Mouse (Mus musculus) embryo, embryonic 10.5 days (tissue): ENCODE data around the gene Wfdc10.
"Not testable (repeated sequence)": the region's sequence is repeated elsewhere in the genome, so short reads cannot be mapped to it uniquely, and the experiment has no call there.

Source experiments
- DNase-seq: peaks from one replicate; pipeline ENCODE4 v3.0.0-alpha.2; 2015; ENCODE audit warnings: low spot score

Wfdc10 gene

GRCm38 (mm10) chr2:164655858-164656257 is at the start of gene Wfdc10:
Gene Wfdc10, plus strand, starts transcription at chr2:164656046.
- peak; percentile 78 for DNase-seq

GRCm38 (mm10) chr2:164608781-164609180 is 47.1 kb upstream of the Wfdc10 start:
- no peak for DNase-seq

GRCm38 (mm10) chr2:164613471-164613870 is 42.4 kb upstream of the Wfdc10 start, which contains the start of the genes Wfdc6b and Wfdc8:
Gene Wfdc6b, plus strand, starts transcription at chr2:164613522.
Gene Wfdc8, minus strand, starts transcription at chr2:164613626.
- DNase-seq = not testable (repeated sequence)

- DNase-seq = no peak
Measured at GRCm38 (mm10) chr2:164615386-164615785, 40.5 kb upstream of the Wfdc10 start.

- no peak for DNase-seq
Measured at GRCm38 (mm10) chr2:164619050-164619449, 36.8 kb upstream of the Wfdc10 start.

- DNase-seq = no peak
Measured at GRCm38 (mm10) chr2:164621775-164622174, 34.1 kb upstream of the Wfdc10 start.

- DNase-seq = peak; percentile 18
Measured at GRCm38 (mm10) chr2:164635266-164635665, 20.6 kb upstream of the Wfdc10 start.

- no peak for DNase-seq
Measured at GRCm38 (mm10) chr2:164638696-164639095, 17.1 kb upstream of the Wfdc10 start, which contains the start of gene Wfdc16. Gene Wfdc16, minus strand, starts transcription at chr2:164638796.

GRCm38 (mm10) chr2:164641129-164641528 is 14.7 kb upstream of the Wfdc10 start:
- no peak for DNase-seq

- no peak for DNase-seq
Measured at GRCm38 (mm10) chr2:164641881-164642673, 13.8 kb upstream of the Wfdc10 start.

- DNase-seq = no peak
Measured at GRCm38 (mm10) chr2:164656483-164656882, 637 bp downstream of the Wfdc10 start, which contains the start of gene Wfdc9. Gene Wfdc9, minus strand, starts transcription at chr2:164656583.

GRCm38 (mm10) chr2:164664851-164665250 is 9.0 kb downstream of the Wfdc10 start:
- no peak for DNase-seq

GRCm38 (mm10) chr2:164670261-164670660 is 14.4 kb downstream of the Wfdc10 start:
- DNase-seq = no peak

GRCm38 (mm10) chr2:164670938-164671337 is 15.1 kb downstream of the Wfdc10 start:
- DNase-seq = no peak

- no peak for DNase-seq
Measured at GRCm38 (mm10) chr2:164673987-164674386, 18.1 kb downstream of the Wfdc10 start, which contains the start of gene Wfdc11. Gene Wfdc11, minus strand, starts transcription at chr2:164674087.

- no peak for DNase-seq
Measured at GRCm38 (mm10) chr2:164676103-164676502, 20.3 kb downstream of the Wfdc10 start.

- no peak for DNase-seq
Measured at GRCm38 (mm10) chr2:164676916-164677685, 21.3 kb downstream of the Wfdc10 start.

GRCm38 (mm10) chr2:164678848-164679625 is 23.2 kb downstream of the Wfdc10 start:
- DNase-seq = peak; percentile 93

GRCm38 (mm10) chr2:164679906-164680305 is 24.1 kb downstream of the Wfdc10 start:
- DNase-seq = peak; percentile 45

GRCm38 (mm10) chr2:164684807-164685206 is 29.0 kb downstream of the Wfdc10 start, which contains the start of gene Wfdc13:
Gene Wfdc13, plus strand, starts transcription at chr2:164685107.
- no peak for DNase-seq

- no peak for DNase-seq
Measured at GRCm38 (mm10) chr2:164698201-164698600, 42.4 kb downstream of the Wfdc10 start, which contains the start of gene Spint4. Gene Spint4, plus strand, starts transcription at chr2:164698501.

- DNase-seq = no peak
Measured at GRCm38 (mm10) chr2:164700959-164701358, 45.1 kb downstream of the Wfdc10 start.
